Mouse (Mus musculus): ENCODE results near the gene Nbr1.
"Not testable (repeated sequence)": the region's sequence is repeated elsewhere in the genome, so short reads cannot be mapped to it uniquely, and the experiment has no call there.

The Nbr1 gene

DNA sequence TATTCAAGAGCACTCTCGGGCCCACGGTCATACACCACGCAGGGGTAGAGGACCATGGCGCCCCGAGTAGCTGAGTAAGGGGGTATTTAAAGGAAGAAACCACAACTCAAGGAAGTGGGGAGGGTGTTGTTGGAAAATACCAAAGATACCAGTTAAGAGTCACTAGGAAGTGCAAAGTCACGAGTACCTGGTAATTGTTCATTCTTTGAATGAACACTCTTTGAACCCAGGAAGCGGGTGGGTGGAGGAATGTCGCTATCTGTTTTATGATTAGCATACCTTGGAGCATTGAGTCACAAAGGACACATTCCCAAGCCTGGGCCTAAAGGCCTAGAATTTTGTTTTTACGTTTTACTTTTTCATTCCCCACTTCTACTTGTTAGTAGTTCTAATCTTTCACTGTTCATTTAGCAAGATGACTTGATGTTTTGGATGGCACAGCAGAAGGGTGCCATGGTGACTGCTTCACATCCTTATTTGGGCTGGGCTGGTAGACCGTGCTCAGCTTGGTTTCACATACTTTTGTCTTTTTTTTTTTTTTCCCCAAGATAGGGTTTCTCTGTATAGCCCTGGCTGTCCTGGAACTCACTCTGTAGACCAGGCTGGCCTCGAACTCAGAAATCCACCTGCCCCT is 68.2 kb downstream of the Nbr1 start:
- DNase-seq (ENCODE audit: low spot score), result not testable (repeated sequence)

- DNase-seq (ENCODE audit: low spot score), result peak; percentile 53
Observed at GRCm38 (mm10) chr11:101626649-101626994, 74.7 kb downstream of the Nbr1 start.

- DNase-seq (ENCODE audit: low spot score), result peak; percentile 89
Observed at GRCm38 (mm10) chr11:101626995-101627856, 75.3 kb downstream of the Nbr1 start, which contains the start of gene Rdm1. TSS of gene Rdm1 (plus strand) at chr11:101627195.

DNA sequence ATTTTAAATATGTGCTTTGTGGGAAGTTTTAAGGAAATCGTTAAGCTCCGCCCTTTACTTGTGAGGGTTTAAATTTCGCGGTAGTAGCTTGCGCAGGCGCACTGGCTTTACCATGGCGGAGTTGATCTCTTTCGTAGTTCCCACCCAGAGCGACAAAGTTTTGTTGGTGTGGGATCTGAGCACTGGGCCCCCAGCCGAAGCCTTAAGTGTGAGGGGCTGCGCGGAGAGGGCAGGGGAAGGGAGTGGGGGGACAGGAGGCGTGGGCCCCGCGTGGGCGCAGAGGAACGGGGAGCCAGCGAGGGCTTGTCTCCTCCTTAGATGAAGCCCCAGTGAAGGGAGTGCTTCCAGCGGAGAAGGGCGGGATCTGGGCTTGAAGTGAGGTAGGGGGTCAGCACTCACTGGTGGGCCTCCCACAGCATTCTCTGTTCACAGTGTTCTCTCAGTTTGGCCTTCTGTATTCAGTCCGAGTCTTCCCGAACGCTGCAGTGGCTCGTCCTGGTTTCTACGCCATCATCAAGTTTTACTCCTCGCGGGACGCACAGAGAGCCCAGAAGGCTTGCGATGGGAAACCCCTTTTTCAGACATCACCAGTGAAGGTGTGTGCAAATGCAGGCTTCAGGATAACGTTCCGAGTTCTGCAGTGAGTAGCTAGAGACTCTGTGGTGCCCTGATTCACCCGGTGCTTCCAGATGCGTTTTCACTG is 76.1 kb downstream of the Nbr1 start:
- peak; percentile 91 for DNase-seq (ENCODE audit: low spot score)

DNA sequence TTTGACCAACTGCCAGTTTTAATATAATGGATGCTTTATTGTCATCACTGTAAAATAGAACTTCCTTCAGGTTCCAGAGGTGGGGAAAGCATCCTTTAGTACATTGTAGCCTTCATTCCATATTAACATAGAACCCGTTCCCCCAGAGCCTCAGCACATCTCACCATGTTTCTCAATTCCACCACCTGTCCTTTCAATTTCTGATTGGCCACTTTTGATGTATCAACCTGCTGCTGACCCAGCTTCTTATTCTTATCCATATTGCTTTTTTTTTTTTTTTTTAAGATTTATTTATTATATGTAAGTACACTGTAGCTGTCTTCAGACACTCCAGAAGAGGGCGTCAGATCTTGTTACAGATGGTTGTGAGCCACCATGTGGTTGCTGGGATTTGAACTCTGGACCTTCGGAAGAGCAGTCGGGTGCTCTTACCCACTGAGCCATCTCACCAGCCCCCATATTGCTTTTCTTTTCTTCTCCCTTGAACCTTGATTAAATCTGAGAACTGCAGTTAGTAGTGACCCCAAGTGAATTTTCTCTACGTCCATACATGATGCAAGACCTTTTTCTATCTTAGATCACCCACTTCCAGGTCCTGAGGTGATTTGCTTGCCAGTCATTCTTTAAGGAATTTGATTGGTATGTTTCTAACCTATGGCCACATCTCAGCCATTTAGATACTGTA is 76.9 kb downstream of the Nbr1 start:
- DNase-seq (ENCODE audit: low spot score), result not testable (repeated sequence)
